Mouse (Mus musculus): ENCODE measurements around the gene Rfc5. TPM values are rescaled to one million over a fixed set of nuclear protein-coding genes. Genes with fewer than 3 reads are reported as not detected.
"Not testable (repeated sequence)": the region's sequence is repeated elsewhere in the genome, so short reads cannot be mapped to it uniquely, and the experiment has no call there.

Rfc5 gene
- polyA plus RNA-seq, 1 experiment: 36.5 TPM

GRCm38 (mm10) chr5:117408216-117408615, 19.4 kb upstream of the Rfc5 start:
- H3K4me3 ChIP-seq (replicated peaks; ENCODE audit: control insufficient read depth, low read depth, low read length): no peak overlapping the region
- peak; percentile 51 for TF ChIP-seq CTCF (IDR thresholded peaks at IDR 0.05; ENCODE audit: control insufficient read depth, insufficient read depth, low read length)
- TF ChIP-seq POLR2A (IDR thresholded peaks at IDR 0.05; ENCODE audit: borderline replicate concordance, control insufficient read depth, low read depth, low read length): no peak
- no peaks in the 10 kb centered on the region; the same call in 1 of the 2 replicates for H3K4me1 ChIP-seq (ENCODE audit: control insufficient read depth, insufficient read depth, low read length)
- 56% methylated on average over 4 of the region's 4 CpGs for WGBS
- no peak overlapping the region for H3K27ac ChIP-seq (ENCODE audit: control insufficient read depth, insufficient read depth, low read depth, low read length, poor library complexity)

GRCm38 (mm10) chr5:117404671-117405070, 15.8 kb upstream of the Rfc5 start:
- not testable (repeated sequence) for H3K4me1 ChIP-seq (ENCODE audit: control insufficient read depth, insufficient read depth, low read length); H3K27ac ChIP-seq (ENCODE audit: control insufficient read depth, insufficient read depth, low read depth, low read length, poor library complexity); H3K4me3 ChIP-seq (replicated peaks; ENCODE audit: control insufficient read depth, low read depth, low read length)
- WGBS: 75% methylated on average over 2 of the region's 2 CpGs

DNA sequence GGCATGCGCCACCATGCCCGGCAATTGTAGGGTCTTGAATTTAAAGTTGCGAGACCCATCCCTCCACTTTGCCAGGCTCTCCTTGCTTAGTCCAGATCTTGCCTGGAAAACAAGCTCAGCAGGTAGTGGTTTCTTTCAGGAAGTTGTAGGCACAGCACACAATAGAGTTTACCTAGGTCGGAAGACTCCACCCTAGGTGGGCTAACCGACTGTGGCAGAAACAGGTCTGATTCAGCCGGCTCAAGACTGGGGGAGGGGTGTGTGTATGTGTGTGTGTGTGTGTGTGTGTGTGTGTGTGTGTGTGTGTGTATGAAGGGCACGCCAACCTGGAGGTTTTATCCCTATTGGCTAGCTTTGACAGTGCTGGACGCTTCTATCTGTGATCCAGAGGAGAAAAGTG, 14.8 kb upstream of the Rfc5 start:
- TF ChIP-seq CTCF (IDR thresholded peaks at IDR 0.05; ENCODE audit: control insufficient read depth, insufficient read depth, low read length) (no peak), POLR2A (IDR thresholded peaks at IDR 0.05; ENCODE audit: borderline replicate concordance, control insufficient read depth, low read depth, low read length) (no peak)
- H3K4me3 ChIP-seq (replicated peaks; ENCODE audit: control insufficient read depth, low read depth, low read length): no peak overlapping the region
- H3K27ac ChIP-seq (ENCODE audit: control insufficient read depth, insufficient read depth, low read depth, low read length, poor library complexity): no peak overlapping the region
- 84% methylated on average over 8 of the region's 8 CpGs for WGBS
- H3K4me1 ChIP-seq (ENCODE audit: control insufficient read depth, insufficient read depth, low read length): no peaks in the 10 kb centered on the region; the same call in 1 of the 2 replicates

- Histone ChIP-seq H3K4me3 (replicated peaks; ENCODE audit: control insufficient read depth, low read depth, low read length) (no peak overlapping the region), H3K4me1 (ENCODE audit: control insufficient read depth, insufficient read depth, low read length) (no peaks in the 10 kb centered on the region; the same call in 1 of the 2 replicates), H3K27ac (ENCODE audit: control insufficient read depth, insufficient read depth, low read depth, low read length, poor library complexity) (no peak overlapping the region)
- 83% methylated on average over 9 of the region's 9 CpGs for WGBS
- TF ChIP-seq CTCF (IDR thresholded peaks at IDR 0.05; ENCODE audit: control insufficient read depth, insufficient read depth, low read length) (no peak), POLR2A (IDR thresholded peaks at IDR 0.05; ENCODE audit: borderline replicate concordance, control insufficient read depth, low read depth, low read length) (no peak)
Measured at GRCm38 (mm10) chr5:117399281-117399680, 10.4 kb upstream of the Rfc5 start.

DNA sequence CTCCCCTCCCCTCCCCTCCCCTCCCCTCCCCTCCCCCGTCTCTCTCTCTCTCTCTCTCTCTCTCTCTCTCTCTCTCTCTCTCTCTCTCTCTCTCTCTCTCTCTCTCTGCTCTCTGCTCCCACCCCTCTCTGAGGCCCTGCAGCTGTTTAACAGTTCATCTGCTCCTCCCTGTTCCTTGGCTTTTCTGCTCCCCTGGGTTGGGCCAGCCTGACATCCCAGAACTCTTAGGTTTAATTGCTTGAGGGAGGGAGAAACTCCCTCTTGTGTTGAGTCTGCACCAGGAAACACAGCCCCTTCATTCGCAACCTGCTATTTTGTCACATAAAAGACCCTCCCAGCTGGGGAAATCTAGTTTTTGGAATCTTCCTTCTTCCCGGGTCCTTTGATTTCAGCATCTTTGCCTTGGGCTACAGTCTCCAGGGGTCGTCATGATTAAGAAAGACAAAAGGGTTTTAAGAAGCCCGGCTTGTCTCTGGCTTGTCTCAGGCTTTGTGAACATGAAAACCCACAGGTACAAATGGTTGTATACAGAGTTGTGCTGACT, 9.2 kb upstream of the Rfc5 start:
- H3K27ac ChIP-seq (ENCODE audit: control insufficient read depth, insufficient read depth, low read depth, low read length, poor library complexity): no peak overlapping the region
- H3K4me1 ChIP-seq (ENCODE audit: control insufficient read depth, insufficient read depth, low read length): no peaks in the 10 kb centered on the region; the same call in 1 of the 2 replicates
- no peak overlapping the region for H3K4me3 ChIP-seq (replicated peaks; ENCODE audit: control insufficient read depth, low read depth, low read length)
- TF ChIP-seq CTCF (IDR thresholded peaks at IDR 0.05; ENCODE audit: control insufficient read depth, insufficient read depth, low read length) (no peak), POLR2A (IDR thresholded peaks at IDR 0.05; ENCODE audit: borderline replicate concordance, control insufficient read depth, low read depth, low read length) (no peak)
- whole genome bisulfite sequencing: 82% methylated on average over 4 of the region's 5 CpGs

DNA sequence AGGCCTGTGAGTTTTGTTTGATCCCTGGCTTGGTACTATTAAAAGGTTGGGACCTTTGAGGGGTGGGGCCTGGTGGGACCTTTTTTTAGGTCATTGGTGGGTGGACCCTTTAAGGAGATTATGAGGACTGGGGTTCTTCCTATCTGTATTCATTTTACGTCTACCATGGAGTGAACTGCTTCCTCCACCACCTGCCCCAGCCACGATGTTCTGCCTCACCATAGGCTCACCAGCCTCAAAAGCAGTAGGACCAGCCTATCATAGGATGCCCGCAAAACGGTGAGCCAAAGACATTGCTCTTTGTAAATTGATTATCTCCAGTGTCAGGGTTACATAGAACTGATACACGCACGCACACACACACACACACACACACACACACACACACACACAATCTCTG, 8.5 kb upstream of the Rfc5 start:
- WGBS: 75% methylated on average over 6 of the region's 6 CpGs
- Histone ChIP-seq H3K4me1 (ENCODE audit: control insufficient read depth, insufficient read depth, low read length) (no peaks in the 10 kb centered on the region; the same call in 1 of the 2 replicates), H3K27ac (ENCODE audit: control insufficient read depth, insufficient read depth, low read depth, low read length, poor library complexity) (no peak overlapping the region), H3K4me3 (replicated peaks; ENCODE audit: control insufficient read depth, low read depth, low read length) (no peak overlapping the region)
- no peak for TF ChIP-seq POLR2A (IDR thresholded peaks at IDR 0.05; ENCODE audit: borderline replicate concordance, control insufficient read depth, low read depth, low read length)
- no peak for TF ChIP-seq CTCF (IDR thresholded peaks at IDR 0.05; ENCODE audit: control insufficient read depth, insufficient read depth, low read length)

DNA sequence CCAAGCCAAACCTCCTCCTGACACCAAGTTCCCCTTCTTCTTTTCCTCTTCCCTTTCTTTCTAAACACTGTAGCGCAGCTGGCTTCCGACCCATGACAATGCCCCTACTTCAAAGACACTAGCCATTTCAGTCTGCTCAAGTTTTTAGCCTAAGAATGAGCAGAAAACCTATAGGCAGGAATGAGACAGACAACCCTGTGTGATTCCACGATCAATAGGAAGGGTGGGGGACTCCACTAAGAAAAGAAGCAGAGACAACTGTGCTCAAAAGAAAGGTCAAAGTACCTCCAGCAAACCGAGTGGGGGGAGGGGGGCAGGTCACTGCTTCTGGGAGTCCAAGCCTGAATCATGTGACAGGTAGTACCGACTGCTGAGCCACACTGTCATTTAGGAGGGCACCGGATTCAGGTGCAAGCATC, 7.8 kb upstream of the Rfc5 start:
- Histone ChIP-seq H3K4me1 (ENCODE audit: control insufficient read depth, insufficient read depth, low read length) (no peaks in the 10 kb centered on the region; the same call in 1 of the 2 replicates), H3K4me3 (replicated peaks; ENCODE audit: control insufficient read depth, low read depth, low read length) (no peak overlapping the region), H3K27ac (ENCODE audit: control insufficient read depth, insufficient read depth, low read depth, low read length, poor library complexity) (no peak overlapping the region)
- TF ChIP-seq POLR2A (IDR thresholded peaks at IDR 0.05; ENCODE audit: borderline replicate concordance, control insufficient read depth, low read depth, low read length) (no peak), CTCF (IDR thresholded peaks at IDR 0.05; ENCODE audit: control insufficient read depth, insufficient read depth, low read length) (no peak)
- WGBS: 18% methylated on average over 6 of the region's 6 CpGs

DNA sequence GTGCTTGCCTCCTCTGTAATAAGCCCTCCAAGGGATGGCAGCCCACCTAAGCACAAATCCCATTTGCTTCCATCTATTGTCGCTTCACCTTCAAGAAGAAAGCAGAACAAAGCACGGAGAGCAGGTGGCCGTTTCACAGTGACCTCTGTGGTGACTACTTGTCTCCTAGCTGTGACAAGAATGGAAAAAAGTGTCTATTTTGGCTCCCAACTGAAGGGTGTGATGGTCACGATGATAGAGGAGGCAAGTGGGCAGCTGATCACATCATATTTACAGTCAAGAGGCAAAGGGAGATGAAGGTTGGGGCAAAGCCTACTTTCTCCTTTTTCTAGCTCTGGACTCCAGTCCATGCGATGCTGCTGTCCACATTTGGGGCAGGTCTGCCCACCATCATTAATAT, 7.0 kb upstream of the Rfc5 start:
- Histone ChIP-seq H3K4me1 (ENCODE audit: control insufficient read depth, insufficient read depth, low read length) (no peaks in the 10 kb centered on the region; the same call in 1 of the 2 replicates), H3K4me3 (replicated peaks; ENCODE audit: control insufficient read depth, low read depth, low read length) (no peak overlapping the region), H3K27ac (ENCODE audit: control insufficient read depth, insufficient read depth, low read depth, low read length, poor library complexity) (no peak overlapping the region)
- WGBS: 81% methylated on average over 5 of the region's 5 CpGs
- TF ChIP-seq CTCF (IDR thresholded peaks at IDR 0.05; ENCODE audit: control insufficient read depth, insufficient read depth, low read length): no peak
- no peak for TF ChIP-seq POLR2A (IDR thresholded peaks at IDR 0.05; ENCODE audit: borderline replicate concordance, control insufficient read depth, low read depth, low read length)

GRCm38 (mm10) chr5:117390895-117391294, 2.0 kb upstream of the Rfc5 start:
- H3K27ac ChIP-seq (ENCODE audit: control insufficient read depth, insufficient read depth, low read depth, low read length, poor library complexity): no peak overlapping the region
- WGBS: 82% methylated on average over 1 of the region's 1 CpGs
- no peak for TF ChIP-seq POLR2A (IDR thresholded peaks at IDR 0.05; ENCODE audit: borderline replicate concordance, control insufficient read depth, low read depth, low read length)
- no peak for TF ChIP-seq CTCF (IDR thresholded peaks at IDR 0.05; ENCODE audit: control insufficient read depth, insufficient read depth, low read length)
- no peak overlapping the region for H3K4me3 ChIP-seq (replicated peaks; ENCODE audit: control insufficient read depth, low read depth, low read length)
- H3K4me1 ChIP-seq (ENCODE audit: control insufficient read depth, insufficient read depth, low read length): no peaks in the 10 kb centered on the region

Measured in bone marrow, adult 2 months (tissue).